Mouse (Mus musculus): ENCODE measurements at regions not wholly inside any gene's neighbourhood (a gene's known extent, or its start where the extent isn't known, plus 50 kb on each side); places are given as distances from the start of the nearest gene placed in this dataset.

DNA sequence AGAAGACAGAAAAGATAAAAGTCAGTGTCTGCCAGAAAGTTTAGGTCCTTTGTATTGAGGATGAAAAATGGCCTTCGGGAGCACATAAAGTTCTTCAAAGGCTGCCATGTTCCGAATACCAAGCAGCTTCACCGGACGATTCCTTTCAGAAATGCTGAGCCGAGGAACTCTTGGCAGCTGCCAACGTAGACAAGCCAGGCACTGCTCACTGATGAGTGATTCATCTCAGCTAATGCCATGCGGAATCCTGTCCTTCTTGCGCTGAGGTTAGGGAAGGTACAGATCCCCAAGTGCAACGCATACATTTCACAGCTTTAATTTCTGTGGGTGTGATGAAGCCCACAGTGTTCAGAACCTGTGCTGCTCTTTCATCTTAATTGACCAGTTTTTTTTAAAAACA is 360.7 kb upstream of the Pdcd1 start:
- TF ChIP-seq CTCF (IDR thresholded peaks at IDR 0.05; ENCODE audit: borderline replicate concordance, insufficient read depth, low read depth, low read length) (no peak), POLR2A (IDR thresholded peaks at IDR 0.05; ENCODE audit: borderline replicate concordance, insufficient read depth, low read length) (no peak)
